Mouse (Mus musculus) liver, adult 2 months (tissue): ENCODE data around the gene Hacd3. TPM values are rescaled to one million over a fixed set of nuclear protein-coding genes. Genes with fewer than 3 reads are reported as not detected.

Experiments
- DNase-seq: peaks from one replicate; pipeline ENCODE4 v3.0.0-alpha.2; 2011; ENCODE audit warnings: low read depth, low spot score; ENCODE audit errors: extremely low read depth
- H3K27ac ChIP-seq: fragments of 200-500 bp; replicated peaks from 2 replicates; pipeline ENCODE4 v1.5.1; 2012; ENCODE audit warnings: low read depth, mild to moderate bottlenecking, control low read depth, inconsistent platforms, low read length; ENCODE audit not compliant: insufficient read depth
- H3K27me3 ChIP-seq: fragments of 200-500 bp; 2 replicates; pipeline ENCODE4 v1.6.1; 2012; ENCODE audit warnings: mild to moderate bottlenecking, moderate library complexity, low read length, inconsistent platforms; ENCODE audit not compliant: control insufficient read depth, insufficient read depth
- H3K36me3 ChIP-seq: fragments of 200-500 bp; 2 replicates; pipeline ENCODE4 v1.6.1; 2012; ENCODE audit warnings: low read length, inconsistent platforms; ENCODE audit not compliant: control insufficient read depth, insufficient read depth
- H3K4me1 ChIP-seq: fragments of 200-500 bp; 2 replicates; pipeline ENCODE4 v1.6.1; 2011; ENCODE audit warnings: low read length; ENCODE audit not compliant: control insufficient read depth, insufficient read depth
- H3K4me3 ChIP-seq: fragments of 200-500 bp; 2 replicates; pipeline ENCODE4 v1.5.1; 2011; ENCODE audit warnings: low read depth, mild to moderate bottlenecking, control low read depth, low read length, moderate library complexity; ENCODE audit not compliant: insufficient read depth
- H3K79me2 ChIP-seq: fragments of 200-500 bp; 2 replicates; pipeline ENCODE4 v1.6.1; 2012; ENCODE audit warnings: inconsistent platforms, mild to moderate bottlenecking, low read length, moderate library complexity; ENCODE audit not compliant: control insufficient read depth, insufficient read depth
- H3K9ac ChIP-seq: fragments of 200-500 bp; 2 replicates; pipeline ENCODE4 v1.6.1; 2012; ENCODE audit warnings: low read depth, mild to moderate bottlenecking, control low read depth, inconsistent platforms, low read length
- CTCF ChIP-seq: fragments of 200-500 bp; IDR thresholded peaks from 2 replicates; pipeline ENCODE4 v1.5.1; 2011; ENCODE audit warnings: low read depth, low read length, control low read depth
- POLR2A ChIP-seq: fragments of 200-500 bp; IDR thresholded peaks from 2 replicates; pipeline ENCODE4 v1.6.1; 2011; ENCODE audit warnings: low read length, control low read depth; ENCODE audit not compliant: insufficient read depth; ENCODE audit errors: extremely low read depth
- WGBS: fragments of 180-500 bp; shearing (Covaris S2); methylation state at CpG from one replicate; pipeline ENCODE4 v1.1.7; 2018; 5-methylcytosine and 5-hydroxymethylcytosine counted together
- polyA plus RNA-seq: library from polyadenylated mRNA; depleted of rRNA; stranded (reverse); fragments of >200 nt; gene quantifications from 2 replicates; pipeline ENCODE4 v1.2.3, GENCODE M21; 2012
- total RNA-seq: library from RNA; depleted of rRNA; stranded (reverse); fragments of >200 nt; gene quantifications from 2 replicates; pipeline ENCODE4 v1.2.3, GENCODE M21; 2014

Hacd3 gene
- total and polyA plus RNA-seq, 2 experiments, result 67.7 to 165 TPM

- Histone ChIP-seq H3K27me3 (no peaks in the 10 kb centered on the region), H3K27ac (no peak overlapping the region), H3K79me2 (no peaks in the 10 kb centered on the region), H3K4me1 (peaks cover 3% of the 10 kb centered on the region; the same call in 1 of the 2 replicates), H3K9ac (no peak overlapping the region), H3K4me3 (no peak overlapping the region), H3K36me3 (no peaks in the 10 kb centered on the region)
- TF ChIP-seq POLR2A, result no peak
- no peak for TF ChIP-seq CTCF
- no peak for DNase-seq
- 27% methylated on average over 7 of the region's 7 CpGs for WGBS
These were observed 68.3 kb downstream of the Hacd3 start for GRCm38 (mm10) chr9:64953190-64953589.

GRCm38 (mm10) chr9:64952055-64952454, 69.4 kb downstream of the Hacd3 start:
- H3K9ac ChIP-seq, result no peak overlapping the region
- DNase-seq, result no peak
- no peaks in the 10 kb centered on the region for H3K79me2 ChIP-seq
- no peaks in the 10 kb centered on the region for H3K36me3 ChIP-seq
- peaks cover 3% of the 10 kb centered on the region; the same call in 1 of the 2 replicates for H3K4me1 ChIP-seq
- no peak overlapping the region for H3K27ac ChIP-seq
- H3K4me3 ChIP-seq, result no peak overlapping the region
- TF ChIP-seq CTCF, result no peak
- TF ChIP-seq POLR2A, result no peak
- no peaks in the 10 kb centered on the region for H3K27me3 ChIP-seq
- WGBS, result 65% methylated on average over 5 of the region's 5 CpGs

- H3K4me1 ChIP-seq, result no peaks in the 10 kb centered on the region
- H3K9ac ChIP-seq, result no peak within 1 kb of the TSS
- no peaks in the 10 kb centered on the region for H3K36me3 ChIP-seq
- no peak for DNase-seq
- 72% methylated on average over 11 of the region's 11 CpGs for WGBS
- TF ChIP-seq CTCF, result no peak
- TF ChIP-seq POLR2A, result no peak
- H3K27me3 ChIP-seq, result no peaks in the 10 kb centered on the region
- no peak within 1 kb of the TSS for H3K4me3 ChIP-seq
- no peaks in the 10 kb centered on the region for H3K79me2 ChIP-seq
- no peak within 1 kb of the TSS for H3K27ac ChIP-seq
These were observed 70.3 kb downstream of the Hacd3 start, which contains the start of gene Slc24a1 for GRCm38 (mm10) chr9:64951161-64951657. Slc24a1 (minus strand) TSS chr9:64951607.

- H3K27me3 ChIP-seq, result no peaks in the 10 kb centered on the region
- H3K79me2 ChIP-seq, result no peaks in the 10 kb centered on the region
- no peak for TF ChIP-seq CTCF
- no peak for TF ChIP-seq POLR2A
- no peaks in the 10 kb centered on the region for H3K36me3 ChIP-seq
- no peaks in the 10 kb centered on the region for H3K4me1 ChIP-seq
- no peak for DNase-seq
- H3K27ac ChIP-seq, result no peak overlapping the region
- no peak overlapping the region for H3K4me3 ChIP-seq
- no peak overlapping the region for H3K9ac ChIP-seq
- 88% methylated on average over 9 of the region's 9 CpGs for WGBS
These were observed 73.9 kb downstream of the Hacd3 start for GRCm38 (mm10) chr9:64947483-64948095.

GRCm38 (mm10) chr9:64943997-64944396, 77.5 kb downstream of the Hacd3 start:
- no peaks in the 10 kb centered on the region for H3K4me1 ChIP-seq
- no peak for DNase-seq
- H3K27me3 ChIP-seq, result no peaks in the 10 kb centered on the region
- H3K4me3 ChIP-seq, result no peak overlapping the region
- H3K36me3 ChIP-seq, result no peaks in the 10 kb centered on the region
- TF ChIP-seq CTCF, result no peak
- TF ChIP-seq POLR2A, result no peak
- no peak overlapping the region for H3K9ac ChIP-seq
- H3K27ac ChIP-seq, result no peak overlapping the region
- WGBS, result 83% methylated on average over 11 of the region's 11 CpGs
- no peaks in the 10 kb centered on the region for H3K79me2 ChIP-seq

- TF ChIP-seq CTCF (no peak), POLR2A (no peak)
- no peak for DNase-seq
- H3K36me3 ChIP-seq, result no peaks in the 10 kb centered on the region
- H3K4me3 ChIP-seq, result no peak overlapping the region
- H3K4me1 ChIP-seq, result no peaks in the 10 kb centered on the region
- WGBS, result 89% methylated on average over 4 of the region's 4 CpGs
- H3K9ac ChIP-seq, result no peak overlapping the region
- H3K27me3 ChIP-seq, result no peaks in the 10 kb centered on the region
- H3K79me2 ChIP-seq, result no peaks in the 10 kb centered on the region
- no peak overlapping the region for H3K27ac ChIP-seq
These were observed 79.8 kb downstream of the Hacd3 start for GRCm38 (mm10) chr9:64941650-64942049.
